Comparison of ENCODE assay signal across 8 mouse cellular contexts in the genomic region with DNA sequence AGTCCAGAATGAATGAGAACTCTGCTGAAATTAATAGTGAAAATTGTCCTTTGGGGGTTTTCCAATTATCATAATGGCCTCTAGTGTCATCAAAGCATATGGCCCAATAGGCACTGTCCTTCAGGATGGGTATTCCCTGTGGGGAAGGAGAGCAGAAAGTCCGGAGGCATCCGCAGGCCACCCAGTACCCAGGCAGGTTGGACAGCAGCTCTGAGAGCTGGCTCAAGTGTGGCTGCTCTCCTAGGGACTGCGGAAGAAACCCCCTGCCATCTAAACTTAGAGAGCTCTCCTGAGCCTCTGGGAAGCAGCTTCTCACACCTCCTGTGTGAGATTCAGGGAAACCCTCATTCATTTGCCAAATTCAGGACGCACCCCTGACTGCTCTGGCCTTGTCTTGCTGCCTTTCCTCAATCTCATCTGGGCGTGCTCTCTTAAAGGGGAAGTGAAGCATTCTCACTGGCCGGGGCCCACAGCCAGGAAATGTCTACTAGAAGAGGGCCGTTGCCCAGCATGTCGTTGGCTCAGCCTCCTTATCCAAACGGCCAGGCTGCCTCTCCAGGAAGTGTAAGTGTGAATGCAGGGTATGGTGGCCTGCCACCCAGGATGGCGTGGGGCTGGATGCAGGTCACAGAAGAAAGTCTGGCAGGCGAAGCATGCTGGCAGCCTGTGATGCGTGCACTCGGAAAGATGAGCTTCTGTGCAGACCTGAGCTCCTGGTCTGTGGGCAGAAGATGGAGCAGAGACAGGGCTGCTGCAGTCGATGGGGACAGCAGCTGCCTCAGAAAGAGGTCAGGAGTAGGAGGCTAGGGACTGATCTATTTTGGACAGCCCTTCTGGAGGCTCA.
DNase-seq lines count a peak whose midpoint lies in the region; ATAC-seq and TF ChIP-seq lines count a peak whose summit lies in the region.

No protein-coding gene starts in this region.

- H3K4me1 ChIP-seq in hindbrain, embryonic 11.5 days (replicated peaks; ENCODE audit: control insufficient read depth, insufficient read depth, low read length): no peaks in the 10 kb centered on the region; the same call in 1 of the 2 replicates
- H3K4me1 ChIP-seq in lung, embryonic 14.5 days (ENCODE audit: insufficient read depth): no peaks in the 10 kb centered on the region

- 36% methylated on average over 14 of the region's 14 CpGs for WGBS in hindbrain, embryonic 11.5 days
- WGBS in lung, embryonic 14.5 days: 16% methylated on average over 14 of the region's 14 CpGs

- H3K4me3 ChIP-seq in hindbrain, embryonic 11.5 days (ENCODE audit: low read depth, low read length): no peak overlapping the region
- 0 out of 2 replicates have a peak overlapping the region, but pooled peaks have one; percentile 0 for H3K4me3 ChIP-seq in lung, embryonic 14.5 days (ENCODE audit: low read depth, low read length)

- no peaks in the 10 kb centered on the region for H3K36me3 ChIP-seq in hindbrain, embryonic 11.5 days (ENCODE audit: control insufficient read depth, insufficient read depth, low read length)
- H3K36me3 ChIP-seq in lung, embryonic 14.5 days (ENCODE audit: insufficient read depth): no peaks in the 10 kb centered on the region

- DNase-seq in Muller cell, postnatal 12 days (ENCODE audit: inconsistent ontology term): peak; percentile 73
- peak; percentile 94 for DNase-seq in cerebellum, adult 9-11 months
- peak; percentile 35 to 41 for DNase-seq in frontal cortex, postnatal 25 days (ENCODE audit: low spot score in 2 of 2)
- no peak for DNase-seq in hindbrain, embryonic 11.5 days (ENCODE audit: low spot score)
- peak; percentile 64 for DNase-seq in layer of hippocampus, adult 9-11 months
- DNase-seq in lung, embryonic 14.5 days: peak; percentile 83
- DNase-seq in thymus, adult 18-20 months: peak; percentile 57 to 71

- H3K9me3 ChIP-seq in hindbrain, embryonic 11.5 days (ENCODE audit: control insufficient read depth, low read length): no peaks in the 10 kb centered on the region
- no peaks in the 10 kb centered on the region for H3K9me3 ChIP-seq in lung, embryonic 14.5 days (ENCODE audit: low read depth, low read length)

- H3K27me3 ChIP-seq in hindbrain, embryonic 11.5 days (ENCODE audit: control insufficient read depth, insufficient read depth, low read length): no peaks in the 10 kb centered on the region
- no peaks in the 10 kb centered on the region for H3K27me3 ChIP-seq in lung, embryonic 14.5 days (ENCODE audit: insufficient read depth, low read length)

- H3K4me2 ChIP-seq in hindbrain, embryonic 11.5 days (replicated peaks; ENCODE audit: low read depth, low read length): no peak overlapping the region
- peak overlapping the region; percentile 46 for H3K4me2 ChIP-seq in lung, embryonic 14.5 days

- no peak for TF ChIP-seq CTCF in lung, embryonic 14.5 days (IDR thresholded peaks at IDR 0.05; ENCODE audit: low read depth)

- no peak overlapping the region for H3K9ac ChIP-seq in hindbrain, embryonic 11.5 days (ENCODE audit: low read depth, low read length)
- H3K9ac ChIP-seq in lung, embryonic 14.5 days: no peak overlapping the region

- peak; percentile 38 for ATAC-seq in hindbrain, embryonic 11.5 days (ENCODE audit: low FRiP score)
- ATAC-seq in lung, embryonic 14.5 days (ENCODE audit: insufficient read depth): peak; percentile 72
- ATAC-seq in neutrophil, adult 5-6 weeks (ENCODE audit: extremely low read depth, insufficient number of reproducible peaks, low FRiP score, poor library complexity, severe bottlenecking): peak; percentile 69

- H3K27ac ChIP-seq in hindbrain, embryonic 11.5 days (ENCODE audit: low read depth, low read length): no peak overlapping the region
- H3K27ac ChIP-seq in lung, embryonic 14.5 days (ENCODE audit: low read depth): 0 out of 2 replicates have a peak overlapping the region, but pooled peaks have one; percentile 1
